Mouse (Mus musculus) midbrain, embryonic 15.5 days (tissue): ENCODE measurements around the gene St3gal3. TPM values are rescaled to one million over a fixed set of nuclear protein-coding genes. Genes with fewer than 3 reads are reported as not detected.

Experiments
- ATAC-seq: fragments of 200-750 bp; cut with Nextera tagmentation; replicated peaks from 2 replicates; pipeline ENCODE4 v1.8.0; 2017; ENCODE audit warnings: moderate TSS enrichment
- H3K27ac ChIP-seq: fragments of 300-500 bp; sonication (generic); 2 replicates; pipeline ENCODE4 v1.5.1; 2015; ENCODE audit warnings: mild to moderate bottlenecking, inconsistent platforms
- H3K27me3 ChIP-seq: fragments of 300-500 bp; sonication (generic); replicated peaks from 2 replicates; pipeline ENCODE4 v1.6.1; 2015; ENCODE audit warnings: inconsistent platforms
- H3K36me3 ChIP-seq: fragments of 300-500 bp; sonication (generic); replicated peaks from 2 replicates; pipeline ENCODE4 v1.6.1; 2015; ENCODE audit warnings: inconsistent platforms
- H3K4me1 ChIP-seq: fragments of 300-500 bp; sonication (generic); 2 replicates; pipeline ENCODE4 v1.6.1; 2015; ENCODE audit warnings: inconsistent platforms
- H3K4me2 ChIP-seq: fragments of 300-500 bp; sonication (generic); 2 replicates; pipeline ENCODE4 v1.6.1; 2015; ENCODE audit warnings: inconsistent platforms, mild to moderate bottlenecking, moderate library complexity
- H3K4me3 ChIP-seq: fragments of 300-500 bp; sonication (generic); 2 replicates; pipeline ENCODE4 v1.5.1; 2015; ENCODE audit warnings: mild to moderate bottlenecking, inconsistent platforms
- H3K9ac ChIP-seq: fragments of 300-500 bp; sonication (generic); 2 replicates; pipeline ENCODE4 v1.6.1; 2015; ENCODE audit warnings: mild to moderate bottlenecking, inconsistent platforms
- H3K9me3 ChIP-seq: fragments of 300-500 bp; sonication (generic); 2 replicates; pipeline ENCODE4 v1.6.1; 2016; ENCODE audit warnings: inconsistent platforms
- WGBS: fragments of 180-500 bp; shearing (Covaris S2); methylation state at CpG from one replicate; pipeline ENCODE4 v1.1.7; 2015; ENCODE audit warnings: mixed read lengths; 5-methylcytosine and 5-hydroxymethylcytosine counted together
- polyA plus RNA-seq: library from polyadenylated mRNA; unstranded; fragments of >200 nt; fragmentation: Nextera tagmentation; extraction: Ambion mirVana; gene quantifications from 2 replicates; pipeline ENCODE4 v1.2.1, GENCODE M21; 2015

St3gal3 gene
- polyA plus RNA-seq, 1 experiment from 2014 or later, result 12.6 TPM

DNA sequence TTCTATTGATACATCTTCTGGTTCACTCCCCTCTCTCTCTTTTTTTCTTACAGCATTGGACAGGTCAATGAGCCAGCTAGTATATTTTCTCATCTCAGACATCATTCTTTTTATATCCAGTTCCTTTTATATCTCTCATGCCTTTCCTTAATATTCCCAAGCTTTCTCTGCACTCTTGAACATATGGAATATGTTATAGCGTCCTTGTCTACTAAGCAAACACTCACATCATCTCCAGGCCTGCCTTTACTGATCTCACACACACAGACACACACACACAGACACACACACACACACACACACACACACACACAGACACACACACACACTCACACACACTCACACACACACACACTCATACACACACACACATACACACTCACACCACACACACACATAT, 96.7 kb downstream of the St3gal3 start:
- Histone ChIP-seq H3K27me3 (no peaks in the 10 kb centered on the region), H3K9ac (no peak overlapping the region), H3K4me3 (no peak overlapping the region), H3K4me2 (no peak overlapping the region), H3K9me3 (no peaks in the 10 kb centered on the region), H3K4me1 (peaks cover 7% of the 10 kb centered on the region), H3K27ac (no peak overlapping the region), H3K36me3 (no peaks in the 10 kb centered on the region)
- no peak for ATAC-seq
- WGBS, result 76% methylated on average over 1 of the region's 1 CpGs

GRCm38 (mm10) chr4:118037406-118037805, 97.3 kb downstream of the St3gal3 start:
- no peak for ATAC-seq
- H3K4me1 ChIP-seq, result peaks cover 7% of the 10 kb centered on the region
- no peak overlapping the region for H3K9ac ChIP-seq
- H3K9me3 ChIP-seq, result no peaks in the 10 kb centered on the region
- H3K4me3 ChIP-seq, result no peak overlapping the region
- H3K27me3 ChIP-seq, result no peaks in the 10 kb centered on the region
- no peak overlapping the region for H3K27ac ChIP-seq
- WGBS, result 50% methylated on average over 5 of the region's 5 CpGs
- no peak overlapping the region for H3K4me2 ChIP-seq
- H3K36me3 ChIP-seq, result no peaks in the 10 kb centered on the region

DNA sequence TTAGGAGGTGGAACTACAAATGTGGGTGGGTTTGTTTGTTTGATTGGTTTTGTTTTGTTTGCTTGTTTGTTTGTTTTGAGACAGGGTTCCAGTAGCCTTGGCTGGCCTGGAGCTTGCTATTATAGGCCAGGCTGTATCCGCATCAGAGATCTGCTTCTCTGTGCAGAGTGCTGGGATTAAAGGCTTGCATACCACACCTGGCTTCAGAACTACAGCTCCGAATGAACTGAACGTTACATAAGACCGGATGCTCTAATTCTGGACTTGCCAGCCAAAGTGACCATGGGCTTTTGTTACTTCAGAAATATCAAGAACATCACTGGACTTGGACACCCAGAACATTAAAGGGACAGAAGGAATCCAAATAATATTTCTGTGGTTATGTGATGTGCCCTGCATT, 98.2 kb downstream of the St3gal3 start:
- no peaks in the 10 kb centered on the region for H3K27me3 ChIP-seq
- H3K9ac ChIP-seq, result no peak overlapping the region
- H3K4me3 ChIP-seq, result no peak overlapping the region
- no peak for ATAC-seq
- 96% methylated on average over 4 of the region's 4 CpGs for WGBS
- H3K4me1 ChIP-seq, result peaks cover 7% of the 10 kb centered on the region
- H3K4me2 ChIP-seq, result no peak overlapping the region
- no peaks in the 10 kb centered on the region for H3K36me3 ChIP-seq
- H3K27ac ChIP-seq, result no peak overlapping the region
- H3K9me3 ChIP-seq, result no peaks in the 10 kb centered on the region

- no peak overlapping the region for H3K27ac ChIP-seq
- WGBS, result 91% methylated on average over 2 of the region's 2 CpGs
Measured at GRCm38 (mm10) chr4:118035090-118035489, 99.6 kb downstream of the St3gal3 start.

DNA sequence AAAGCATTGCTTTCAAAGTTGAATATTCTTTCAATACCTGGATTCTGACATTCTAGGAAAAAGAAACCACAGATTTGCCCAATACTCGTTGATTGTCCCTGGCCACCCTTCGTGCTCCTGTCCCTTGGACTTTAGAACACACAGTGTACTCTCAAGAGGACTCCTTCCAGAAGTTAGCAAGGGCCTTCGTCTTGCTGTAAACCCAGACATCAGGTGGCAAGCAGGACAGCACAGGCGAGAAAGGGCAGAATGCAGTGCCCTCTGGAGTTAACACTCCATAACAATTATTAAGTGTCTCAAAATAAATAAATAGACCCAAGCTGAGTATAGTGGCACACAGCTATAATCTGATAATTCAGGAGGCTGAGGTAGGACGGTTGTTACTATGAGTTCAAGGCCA, 101.7 kb downstream of the St3gal3 start:
- Histone ChIP-seq H3K9me3 (no peaks in the 10 kb centered on the region), H3K27ac (no peak overlapping the region), H3K27me3 (no peaks in the 10 kb centered on the region), H3K4me1 (peaks cover 9% of the 10 kb centered on the region), H3K4me3 (no peak overlapping the region), H3K9ac (no peak overlapping the region), H3K4me2 (no peak overlapping the region), H3K36me3 (no peaks in the 10 kb centered on the region)
- ATAC-seq, result no peak
- 91% methylated on average over 5 of the region's 5 CpGs for WGBS

More at GRCm38 (mm10) chr4:118035090-118035489, 99.6 kb downstream of the St3gal3 start:
- Histone ChIP-seq H3K4me1 (peaks cover 7% of the 10 kb centered on the region), H3K4me3 (no peak overlapping the region), H3K9me3 (no peaks in the 10 kb centered on the region), H3K36me3 (no peaks in the 10 kb centered on the region), H3K4me2 (no peak overlapping the region), H3K27me3 (no peaks in the 10 kb centered on the region), H3K9ac (no peak overlapping the region)
- no peak for ATAC-seq

- Histone ChIP-seq H3K9ac (no peak overlapping the region), H3K4me1 (0 out of 2 replicates have a peak, but pooled peaks cover 2% of the 10 kb centered on the region), H3K9me3 (no peaks in the 10 kb centered on the region), H3K27me3 (no peaks in the 10 kb centered on the region), H3K36me3 (no peaks in the 10 kb centered on the region), H3K27ac (no peak overlapping the region), H3K4me3 (no peak overlapping the region), H3K4me2 (no peak overlapping the region)
- ATAC-seq, result no peak
- 87% methylated on average over 7 of the region's 7 CpGs for WGBS
Measured at GRCm38 (mm10) chr4:118031776-118032170, 102.9 kb downstream of the St3gal3 start.

GRCm38 (mm10) chr4:118031132-118031775, 103.5 kb downstream of the St3gal3 start:
- Histone ChIP-seq H3K4me2 (no peak overlapping the region), H3K27me3 (no peaks in the 10 kb centered on the region), H3K36me3 (no peaks in the 10 kb centered on the region), H3K4me1 (0 out of 2 replicates have a peak, but pooled peaks cover 2% of the 10 kb centered on the region), H3K4me3 (no peak overlapping the region), H3K9me3 (no peaks in the 10 kb centered on the region), H3K27ac (no peak overlapping the region), H3K9ac (no peak overlapping the region)
- 85% methylated on average over 6 of the region's 6 CpGs for WGBS
- no peak for ATAC-seq

- H3K9me3 ChIP-seq, result no peaks in the 10 kb centered on the region
- 0 out of 2 replicates have a peak, but pooled peaks cover 2% of the 10 kb centered on the region for H3K4me1 ChIP-seq
- no peak overlapping the region for H3K27ac ChIP-seq
- no peaks in the 10 kb centered on the region for H3K27me3 ChIP-seq
- ATAC-seq, result no peak
- no peak overlapping the region for H3K4me2 ChIP-seq
- 67% methylated on average over 5 of the region's 5 CpGs for WGBS
- H3K9ac ChIP-seq, result no peak overlapping the region
- no peak overlapping the region for H3K4me3 ChIP-seq
- no peaks in the 10 kb centered on the region for H3K36me3 ChIP-seq
Measured at GRCm38 (mm10) chr4:118030330-118030729, 104.4 kb downstream of the St3gal3 start.

GRCm38 (mm10) chr4:118029892-118030291, 104.8 kb downstream of the St3gal3 start:
- Histone ChIP-seq H3K27me3 (no peaks in the 10 kb centered on the region), H3K4me3 (no peak overlapping the region), H3K4me1 (0 out of 2 replicates have a peak, but pooled peaks cover 2% of the 10 kb centered on the region), H3K9ac (no peak overlapping the region), H3K27ac (no peak overlapping the region), H3K4me2 (no peak overlapping the region), H3K9me3 (no peaks in the 10 kb centered on the region), H3K36me3 (no peaks in the 10 kb centered on the region)
- ATAC-seq, result no peak
- 41% methylated on average over 6 of the region's 6 CpGs for WGBS

- Histone ChIP-seq H3K36me3 (no peaks in the 10 kb centered on the region), H3K4me3 (no peak overlapping the region), H3K27ac (no peak overlapping the region), H3K9ac (no peak overlapping the region), H3K9me3 (no peaks in the 10 kb centered on the region), H3K4me2 (no peak overlapping the region), H3K27me3 (no peaks in the 10 kb centered on the region), H3K4me1 (0 out of 2 replicates have a peak, but pooled peaks cover 2% of the 10 kb centered on the region)
- ATAC-seq, result no peak
- WGBS, result 44% methylated on average over 9 of the region's 9 CpGs
Measured at GRCm38 (mm10) chr4:118028994-118029393, 105.7 kb downstream of the St3gal3 start.

DNA sequence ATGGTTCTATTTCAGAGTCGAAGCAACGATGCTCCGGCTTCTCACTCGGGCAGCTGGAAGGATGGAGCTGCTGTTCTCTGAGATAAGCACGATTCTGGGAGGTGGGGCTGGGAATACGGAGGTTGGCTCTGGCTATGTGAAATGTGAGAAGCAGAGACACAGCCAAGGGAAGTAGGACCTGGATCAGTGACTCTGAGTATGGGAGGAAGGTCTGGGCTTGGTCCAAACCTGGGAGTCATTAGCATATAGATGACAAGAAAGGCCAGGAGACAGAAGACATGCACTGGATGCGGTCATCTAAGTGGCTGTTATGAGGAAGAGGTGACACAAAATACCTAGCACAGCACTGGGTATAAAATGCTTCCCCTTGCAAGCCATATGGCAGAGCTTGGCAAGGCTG, 108.8 kb downstream of the St3gal3 start:
- H3K27ac ChIP-seq, result no peak overlapping the region
- ATAC-seq, result no peak
- H3K4me1 ChIP-seq, result 0 out of 2 replicates have a peak, but pooled peaks cover 2% of the 10 kb centered on the region
- H3K4me2 ChIP-seq, result no peak overlapping the region
- H3K4me3 ChIP-seq, result no peak overlapping the region
- 80% methylated on average over 7 of the region's 7 CpGs for WGBS
- H3K27me3 ChIP-seq, result no peaks in the 10 kb centered on the region
- no peaks in the 10 kb centered on the region for H3K36me3 ChIP-seq
- H3K9me3 ChIP-seq, result no peaks in the 10 kb centered on the region
- H3K9ac ChIP-seq, result no peak overlapping the region

DNA sequence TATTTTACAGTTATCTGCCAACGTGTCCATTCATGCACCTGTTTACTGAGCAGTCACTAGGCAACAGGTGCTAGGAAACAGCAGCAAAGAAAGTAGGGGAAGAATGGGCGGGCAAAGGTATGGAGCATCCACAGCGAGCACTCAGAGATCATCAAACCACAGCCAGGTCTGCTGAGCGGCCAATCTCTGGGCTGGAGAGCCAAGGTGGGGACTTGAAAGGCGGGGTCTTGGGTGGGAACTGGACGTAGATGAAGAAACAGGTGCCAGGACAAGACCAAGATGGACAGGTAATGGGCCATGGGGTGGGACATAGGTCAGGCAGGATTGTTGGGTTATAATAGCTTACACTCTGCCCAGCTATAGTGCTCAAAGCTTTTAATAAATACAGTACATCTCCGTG, 109.3 kb downstream of the St3gal3 start:
- H3K9ac ChIP-seq, result no peak overlapping the region
- 90% methylated on average over 7 of the region's 7 CpGs for WGBS
- no peak overlapping the region for H3K4me2 ChIP-seq
- H3K27me3 ChIP-seq, result no peaks in the 10 kb centered on the region
- no peaks in the 10 kb centered on the region for H3K36me3 ChIP-seq
- H3K4me3 ChIP-seq, result no peak overlapping the region
- no peak for ATAC-seq
- 0 out of 2 replicates have a peak, but pooled peaks cover 2% of the 10 kb centered on the region for H3K4me1 ChIP-seq
- no peak overlapping the region for H3K27ac ChIP-seq
- H3K9me3 ChIP-seq, result no peaks in the 10 kb centered on the region

DNA sequence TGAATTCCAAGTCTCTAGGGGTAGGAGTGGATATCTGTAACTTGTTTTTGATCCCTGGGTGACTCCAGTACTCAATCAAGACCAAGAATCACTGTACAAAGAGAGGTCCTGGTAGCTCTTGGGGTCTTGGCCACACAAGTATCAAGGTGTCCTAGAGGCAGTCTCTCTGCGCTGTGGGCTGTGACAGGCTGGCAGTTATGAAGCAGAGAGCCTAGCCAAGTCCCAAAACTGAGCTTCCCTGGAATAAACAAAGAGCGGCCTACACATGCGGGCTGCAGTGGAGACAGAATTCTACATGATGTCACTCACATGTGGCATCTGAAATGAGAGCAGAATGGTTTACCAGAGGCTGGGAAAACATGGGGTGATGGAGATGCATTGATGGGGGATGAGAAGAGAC, 111.9 kb downstream of the St3gal3 start:
- no peaks in the 10 kb centered on the region for H3K27me3 ChIP-seq
- no peaks in the 10 kb centered on the region for H3K9me3 ChIP-seq
- H3K36me3 ChIP-seq, result no peaks in the 10 kb centered on the region
- H3K4me1 ChIP-seq, result peaks cover 7% of the 10 kb centered on the region; the same call in 1 of the 2 replicates
- no peak for ATAC-seq
- no peak overlapping the region for H3K27ac ChIP-seq
- no peak overlapping the region for H3K4me3 ChIP-seq
- no peak overlapping the region for H3K9ac ChIP-seq
- 94% methylated on average over 3 of the region's 3 CpGs for WGBS
- H3K4me2 ChIP-seq, result no peak overlapping the region
